Mouse (Mus musculus) ES-E14 (cell line): ENCODE results near the gene Gtsf1l. TPM values are rescaled to one million over a fixed set of nuclear protein-coding genes. Genes with fewer than 3 reads are reported as not detected.

Experiments used
- DNase-seq: peaks from one replicate; pipeline ENCODE4 v3.0.0-alpha.2; 2013; ENCODE audit warnings: low read depth, low spot score
- H3K27ac ChIP-seq: 2 replicates; pipeline ENCODE4 v1.5.1; 2012; ENCODE audit warnings: low read depth, mild to moderate bottlenecking, low read length, moderate library complexity, mixed read lengths; ENCODE audit not compliant: poor library complexity, insufficient read depth, severe bottlenecking
- H3K36me3 ChIP-seq: 2 replicates; pipeline ENCODE4 v1.6.1; 2012; ENCODE audit warnings: mild to moderate bottlenecking, low read length, moderate library complexity, mixed read lengths; ENCODE audit not compliant: control insufficient read depth, poor library complexity, insufficient read depth, severe bottlenecking
- H3K4me1 ChIP-seq, 2 experiments: fragments of 150-350 bp in 1 of 2; sonication (generic) in 1 of 2; 2 replicates each; pipeline ENCODE4 v1.6.1; 2012; ENCODE audit warnings: low read length in 2 of 2, mild to moderate bottlenecking in 1 of 2, mixed read lengths in 1 of 2; ENCODE audit not compliant: control insufficient read depth in 2 of 2, insufficient read depth in 2 of 2, poor library complexity in 1 of 2
- H3K4me3 ChIP-seq, 2 experiments: fragments of 150-350 bp in 1 of 2; sonication (generic) in 1 of 2; 2 replicates each; pipeline ENCODE4 v1.5.1; 2012; ENCODE audit warnings: low read length in 2 of 2, low read depth in 1 of 2, mild to moderate bottlenecking in 1 of 2, mixed read lengths in 1 of 2; ENCODE audit not compliant: insufficient read depth in 1 of 2, poor library complexity in 1 of 2, severe bottlenecking in 1 of 2
- H3K9ac ChIP-seq: 2 replicates; pipeline ENCODE4 v1.6.1; 2012; ENCODE audit warnings: low read depth, mild to moderate bottlenecking, low read length, mixed read lengths; ENCODE audit not compliant: poor library complexity, insufficient read depth, severe bottlenecking
- H3K9me3 ChIP-seq: fragments of 150-350 bp; sonication (generic); 2 replicates; pipeline ENCODE4 v1.6.1; 2012; ENCODE audit warnings: low read depth, mild to moderate bottlenecking, low read length; ENCODE audit not compliant: control insufficient read depth, insufficient read depth
- CHD2 ChIP-seq: IDR thresholded peaks from 2 replicates; pipeline ENCODE4 v1.6.1; 2014; ENCODE audit warnings: mild to moderate bottlenecking, low read depth, low read length, inconsistent platforms
- HCFC1 ChIP-seq: IDR thresholded peaks from 2 replicates; pipeline ENCODE4 v1.6.1; 2012; ENCODE audit warnings: low read length, inconsistent platforms, borderline replicate concordance; ENCODE audit not compliant: insufficient read depth
- MAFK ChIP-seq: IDR thresholded peaks from 2 replicates; pipeline ENCODE4 v1.6.1; 2014; ENCODE audit warnings: mild to moderate bottlenecking, low read depth, low read length, inconsistent platforms; ENCODE audit not compliant: insufficient read depth
- ZC3H11A ChIP-seq: IDR thresholded peaks from 2 replicates; pipeline ENCODE4 v1.6.1; 2012; ENCODE audit warnings: low read depth, mild to moderate bottlenecking, inconsistent platforms, low read length, borderline replicate concordance
- ZNF384 ChIP-seq: IDR thresholded peaks from 2 replicates; pipeline ENCODE4 v1.6.1; 2012; ENCODE audit warnings: low read depth, low read length, inconsistent platforms
- in situ Hi-C, 2 experiments: fragments of 600-800 bp; cut with MboI; formaldehyde crosslinking; loops; one replicate each; pipeline ENCODE4 v1.15.1; 2025; ENCODE audit warnings: low sequenced_read_pairs in 2 of 2, inconsistent platforms in 1 of 2; ENCODE audit not compliant: unreplicated experiment in 2 of 2
- total RNA-seq: library from RNA; depleted of rRNA; stranded (reverse); fragments of 300-350 nt; gene quantifications from 2 replicates; pipeline ENCODE4 v1.2.3, GENCODE M21; 2012

Gtsf1l gene
- total RNA-seq, 1 experiment, result 25.7 TPM

- DNase-seq, result no peak
- Histone ChIP-seq H3K4me3 (no peak overlapping the region), H3K9me3 (no peaks in the 10 kb centered on the region), H3K4me1 (peaks cover under 1 to 32% of the 10 kb centered on the region in 2 experiments; a peak in 1 of 4 replicates), H3K9ac (no peak overlapping the region), H3K36me3 (peaks cover 86% of the 10 kb centered on the region), H3K27ac (0 out of 2 replicates have a peak overlapping the region, but pooled peaks have one; percentile 8)
- TF ChIP-seq ZNF384 (no peak), ZC3H11A (no peak), CHD2 (no peak), HCFC1 (no peak), MAFK (no peak)
- in situ Hi-C loops, result no loop called here
These were observed 8.6 kb downstream of the Gtsf1l start for GRCm38 (mm10) chr2:163079041-163079440.

GRCm38 (mm10) chr2:163075234-163075633 lies 12.4 kb downstream of the Gtsf1l start:
- in situ Hi-C loops, result no loop called here
- Histone ChIP-seq H3K4me1 (peaks cover 2 to 33% of the 10 kb centered on the region in 2 experiments; a peak in 3 of 4 replicates), H3K27ac (peak overlapping the region; percentile 87), H3K9me3 (no peaks in the 10 kb centered on the region), H3K9ac (no peak overlapping the region), H3K36me3 (peaks cover 92% of the 10 kb centered on the region), H3K4me3 (no peak overlapping the region)
- TF ChIP-seq CHD2 (no peak), MAFK (peak; percentile 89), ZC3H11A (no peak), ZNF384 (no peak)
- DNase-seq, result no peak

- TF ChIP-seq MAFK (no peak), ZC3H11A (no peak), HCFC1 (no peak), ZNF384 (no peak), CHD2 (no peak)
- peaks cover 93% of the 10 kb centered on the region for H3K36me3 ChIP-seq
- H3K9me3 ChIP-seq, result no peaks in the 10 kb centered on the region
- in situ Hi-C loops, result no loop called here
- no peak overlapping the region for H3K4me3 ChIP-seq
- no peak overlapping the region for H3K9ac ChIP-seq
- DNase-seq, result no peak
- peaks cover 2 to 33% of the 10 kb centered on the region in 2 experiments; a peak in 3 of 4 replicates for H3K4me1 ChIP-seq
- H3K27ac ChIP-seq, result peak overlapping the region; percentile 87; the same call in 1 of the 2 replicates
These were observed 12.8 kb downstream of the Gtsf1l start for GRCm38 (mm10) chr2:163074808-163075207.

GRCm38 (mm10) chr2:163074006-163074405 lies 13.6 kb downstream of the Gtsf1l start:
- Histone ChIP-seq H3K4me3 (no peak overlapping the region), H3K27ac (peak overlapping the region; percentile 87), H3K36me3 (peaks cover 91% of the 10 kb centered on the region), H3K4me1 (peaks cover 2 to 31% of the 10 kb centered on the region in 2 experiments), H3K9me3 (no peaks in the 10 kb centered on the region), H3K9ac (no peak overlapping the region)
- in situ Hi-C loops, result no loop called here
- TF ChIP-seq HCFC1 (no peak), MAFK (no peak), ZC3H11A (no peak), CHD2 (no peak), ZNF384 (no peak)
- no peak for DNase-seq

- H3K4me3 ChIP-seq, result no peak overlapping the region
- H3K4me1 ChIP-seq, result peaks cover 4 to 36% of the 10 kb centered on the region in 2 experiments
- peak overlapping the region; percentile 68 for H3K27ac ChIP-seq
- H3K36me3 ChIP-seq, result peaks cover 92% of the 10 kb centered on the region
- in situ Hi-C loops, result no loop called here
- H3K9me3 ChIP-seq, result no peaks in the 10 kb centered on the region
- no peak for TF ChIP-seq ZC3H11A
- no peak for TF ChIP-seq CHD2
- TF ChIP-seq ZNF384, result no peak
- no peak for TF ChIP-seq MAFK
- TF ChIP-seq HCFC1, result no peak
- no peak overlapping the region for H3K9ac ChIP-seq
- no peak for DNase-seq
These were observed 14.5 kb downstream of the Gtsf1l start for GRCm38 (mm10) chr2:163073023-163073757.
